Mouse (Mus musculus): ENCODE data around the gene Calr4.
A peak's percentile ranks its signal among the peaks of the same experiment; 100 is the strongest.

Calr4 gene

GRCm38 (mm10) chr4:109234185-109234584 is at the start of gene Calr4:
TSS of gene Calr4 (plus strand) at chr4:109234485.
- DNase-seq = no peak

DNA sequence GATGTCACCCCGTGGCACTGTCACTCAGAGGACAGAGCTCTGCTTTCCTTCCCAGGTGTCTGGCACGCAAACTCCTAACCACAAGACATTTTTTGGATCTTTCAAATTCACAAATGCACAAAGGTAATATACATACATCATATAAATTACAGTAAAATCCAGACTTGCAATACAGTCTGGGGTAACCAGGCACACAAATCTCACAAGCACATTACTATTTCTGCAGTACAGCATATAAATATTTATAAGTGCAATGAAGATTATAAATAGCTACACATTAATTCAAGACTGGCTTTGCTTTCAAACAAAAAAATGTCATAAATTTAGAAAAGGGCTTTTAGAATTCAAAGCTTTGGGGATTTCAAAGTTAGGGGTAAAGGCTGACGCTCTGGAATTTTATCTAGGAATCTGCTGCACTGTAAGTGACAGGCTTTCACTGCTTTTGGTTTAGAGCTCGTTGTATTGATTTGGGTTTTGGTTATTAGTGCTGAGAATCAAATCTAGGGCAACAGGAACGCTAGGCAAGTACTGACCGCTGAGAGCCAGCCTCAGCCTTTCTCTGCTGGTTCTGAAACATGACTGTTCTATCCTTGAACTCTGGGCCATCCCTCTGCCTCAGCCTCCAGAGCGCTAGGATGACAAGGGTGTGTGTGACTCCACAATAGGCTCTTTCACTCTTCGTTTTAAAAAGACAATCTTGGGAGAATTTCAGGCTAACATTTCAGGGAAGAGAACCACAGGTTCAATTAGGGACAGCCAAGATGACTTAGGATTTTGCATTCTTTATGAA is 48.5 kb upstream of the Calr4 start:
- no peak for DNase-seq

DNA sequence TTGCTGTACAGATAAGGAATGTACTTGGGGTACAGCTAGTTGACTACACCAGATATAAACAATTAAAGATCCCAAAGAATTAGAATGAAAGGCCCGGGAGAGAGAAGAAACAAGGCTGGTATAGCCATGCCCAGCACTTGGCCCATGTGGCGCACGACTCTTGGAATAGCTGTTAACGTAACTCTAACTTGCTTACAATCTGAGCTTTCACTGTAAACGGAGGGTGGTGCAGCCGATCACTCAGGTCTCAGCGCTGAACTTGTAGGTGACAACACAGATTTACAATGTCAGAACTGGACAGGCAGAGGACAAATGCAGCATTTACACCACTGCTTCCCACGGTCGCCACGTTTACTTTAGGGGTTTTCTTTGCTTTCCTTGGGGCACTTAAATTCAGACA is 42.7 kb upstream of the Calr4 start:
- no peak for DNase-seq

DNA sequence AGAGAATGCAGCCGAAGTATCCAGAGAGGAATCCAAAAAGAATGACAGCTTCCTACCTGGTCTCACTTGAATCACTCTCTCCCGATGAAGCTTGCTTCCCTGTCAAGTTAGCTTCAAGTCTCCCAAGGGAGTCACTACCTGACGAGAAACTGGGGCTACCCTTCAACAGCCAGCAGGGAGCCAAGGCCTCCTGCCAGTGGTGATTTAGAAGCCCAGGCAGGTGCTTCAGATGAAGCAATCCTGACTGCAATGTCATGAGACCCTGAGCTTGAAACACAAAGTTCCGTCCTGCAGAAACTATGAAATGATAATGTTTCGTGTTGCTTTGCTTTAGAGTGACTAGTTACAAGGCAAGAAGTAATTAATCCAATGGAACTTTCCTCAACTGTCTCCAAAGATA is 40.4 kb upstream of the Calr4 start:
- no peak for DNase-seq

DNA sequence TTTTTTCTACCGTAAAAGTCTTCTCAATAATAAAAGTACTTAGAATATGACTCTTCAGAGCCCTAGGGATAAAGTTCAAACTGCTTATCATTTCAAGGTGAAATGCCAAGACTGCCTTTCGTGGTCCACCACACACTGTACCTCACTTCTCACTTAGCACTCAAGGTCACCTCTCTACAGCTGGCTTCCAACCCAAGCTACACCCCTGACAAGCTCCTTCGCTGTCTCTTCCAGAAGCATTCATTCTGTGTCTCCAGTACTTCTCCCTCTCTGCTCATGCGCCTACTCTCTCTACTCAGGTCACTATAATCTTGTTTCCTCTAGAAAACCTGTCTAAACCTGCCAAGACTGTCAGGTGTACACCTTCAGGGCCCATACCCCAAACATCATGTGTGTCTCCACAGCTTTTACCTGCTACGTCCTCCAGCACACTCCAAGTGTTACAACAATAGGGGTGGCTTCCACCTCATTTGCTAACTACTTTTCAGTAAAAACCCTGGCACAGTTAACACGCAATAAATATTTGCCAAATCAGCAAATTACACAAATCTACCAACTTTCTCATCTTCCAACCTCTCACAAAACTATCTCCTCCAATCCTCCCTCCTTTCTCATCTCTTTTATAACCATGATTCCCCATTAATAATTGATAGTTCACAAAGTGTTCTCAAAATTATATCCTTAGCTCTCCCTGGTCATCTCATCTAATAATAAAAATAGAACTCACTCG is 38.2 kb upstream of the Calr4 start:
- DNase-seq = no peak

DNA sequence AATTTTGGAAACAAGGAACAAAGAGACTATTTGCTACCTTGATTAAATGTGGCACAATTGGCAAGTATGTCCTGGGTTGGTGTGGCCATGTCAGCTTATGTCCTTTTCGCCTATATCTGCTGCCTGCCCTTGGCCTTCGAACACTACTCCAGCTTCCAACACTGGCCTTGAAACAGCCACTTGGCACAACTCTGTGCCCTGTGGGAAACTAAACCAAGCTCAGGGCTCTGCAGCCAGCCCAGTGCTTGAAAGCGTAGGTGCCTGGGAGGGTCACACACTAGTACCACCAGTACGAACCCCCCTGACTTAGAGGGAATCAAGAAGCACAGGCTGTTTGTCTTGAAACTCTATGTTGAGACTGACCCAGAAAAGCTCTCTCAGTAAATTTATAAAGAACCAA is 35.2 kb upstream of the Calr4 start:
- DNase-seq = no peak

DNA sequence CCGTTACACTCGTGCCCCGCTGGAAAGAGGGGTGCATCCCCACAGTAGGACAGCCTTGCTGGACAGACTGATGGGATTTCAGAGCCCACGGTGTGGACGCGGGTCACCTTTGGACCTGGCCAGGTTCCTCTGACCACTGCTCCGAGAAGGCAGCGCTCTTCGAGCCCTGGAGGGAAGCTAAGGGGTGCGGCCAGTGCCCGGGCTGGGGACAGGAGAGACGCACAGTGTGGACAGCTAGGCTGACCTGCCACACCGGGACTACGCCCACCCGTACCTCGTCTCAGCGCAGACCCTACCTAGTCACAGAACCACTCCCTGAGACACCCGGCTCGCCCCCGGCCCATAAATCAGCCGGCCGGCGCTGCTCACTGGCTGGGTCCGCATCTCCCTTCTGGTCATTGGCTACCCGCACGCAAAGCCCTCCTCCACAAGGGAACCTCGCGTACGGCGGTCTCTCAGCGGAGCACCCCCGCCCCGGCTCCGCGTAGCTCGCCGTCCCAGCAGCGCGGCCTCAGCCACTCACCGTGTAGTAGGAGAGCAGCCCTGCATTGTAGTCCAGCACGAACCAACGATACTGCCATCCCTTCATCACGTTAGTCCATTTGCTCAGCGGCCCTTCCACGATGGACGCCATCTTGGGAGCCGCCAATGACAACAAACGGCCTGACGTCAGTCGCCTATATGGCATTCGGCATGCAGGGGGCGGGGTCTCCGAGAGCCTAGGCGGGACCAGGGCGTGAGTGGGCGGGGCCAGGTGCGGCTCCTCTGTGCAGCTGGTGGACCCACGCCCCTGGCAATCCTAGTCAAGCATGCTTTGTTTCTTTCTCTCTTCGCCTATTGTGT is 32.5 kb upstream of the Calr4 start, which contains the start of gene Osbpl9:
Osbpl9 (minus strand) TSS at position 691 of the 843 bp plus-strand sequence.
- peak; percentile 99 for DNase-seq

DNA sequence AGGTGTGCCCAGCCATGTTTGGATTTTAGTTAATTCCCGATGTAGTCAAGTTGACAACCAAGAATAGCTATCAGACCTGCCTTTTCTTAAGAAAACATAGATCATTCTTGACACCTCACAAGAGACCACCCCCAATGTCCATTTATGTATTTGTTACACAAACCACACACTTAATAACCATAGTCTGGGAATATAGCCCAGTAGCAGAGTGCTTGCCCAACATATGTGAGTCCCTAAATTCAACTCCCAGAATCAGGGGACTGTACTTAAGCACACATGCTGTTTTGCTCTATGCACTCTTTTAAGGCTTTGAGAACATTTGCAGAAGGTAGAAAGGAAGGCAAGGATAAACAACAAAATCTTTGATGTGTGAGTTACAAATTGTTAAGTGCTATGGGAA is 30.4 kb upstream of the Calr4 start:
- no peak for DNase-seq

- peak; percentile 24 for DNase-seq
These were observed 29.9 kb upstream of the Calr4 start for GRCm38 (mm10) chr4:109204416-109204815.

DNA sequence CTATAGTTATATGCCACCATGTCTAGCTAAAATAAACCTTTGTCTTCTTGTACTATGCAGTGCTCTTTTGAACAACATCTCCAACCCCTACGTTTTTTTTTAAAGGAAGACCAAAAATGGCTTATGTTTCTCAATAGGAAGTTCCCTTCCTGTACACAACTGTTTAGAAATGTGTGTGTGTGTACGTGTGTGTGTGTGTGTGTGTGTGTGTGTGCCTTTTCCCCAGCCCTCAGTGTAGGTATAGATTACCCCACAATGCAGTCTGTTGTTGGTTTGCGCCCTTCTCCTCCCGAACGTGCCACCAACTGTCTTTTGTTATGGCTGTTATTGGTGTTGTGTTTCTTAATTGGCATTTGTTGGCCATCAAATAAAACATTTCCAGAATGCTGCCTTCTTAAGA is 26.8 kb upstream of the Calr4 start:
- no peak for DNase-seq

DNA sequence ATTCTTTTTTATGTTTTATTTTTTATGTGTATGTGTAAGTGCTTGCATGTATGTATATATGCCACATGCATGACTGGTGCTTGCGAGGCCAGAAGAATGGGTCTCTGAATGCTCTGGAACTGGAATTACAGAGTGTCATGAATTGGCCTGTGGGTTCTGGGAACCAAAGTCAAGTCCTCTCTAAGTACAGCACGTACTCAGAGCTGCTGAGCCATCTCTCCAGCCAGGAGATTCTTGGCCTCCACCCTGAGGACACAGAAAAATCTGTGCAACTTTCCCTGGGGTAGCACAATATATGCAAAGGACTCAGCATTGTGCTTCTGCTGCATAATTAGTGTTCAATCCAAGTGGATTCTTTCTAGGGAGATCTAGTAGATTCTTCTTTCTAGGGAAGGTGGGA is 24.0 kb upstream of the Calr4 start:
- no peak for DNase-seq

DNA sequence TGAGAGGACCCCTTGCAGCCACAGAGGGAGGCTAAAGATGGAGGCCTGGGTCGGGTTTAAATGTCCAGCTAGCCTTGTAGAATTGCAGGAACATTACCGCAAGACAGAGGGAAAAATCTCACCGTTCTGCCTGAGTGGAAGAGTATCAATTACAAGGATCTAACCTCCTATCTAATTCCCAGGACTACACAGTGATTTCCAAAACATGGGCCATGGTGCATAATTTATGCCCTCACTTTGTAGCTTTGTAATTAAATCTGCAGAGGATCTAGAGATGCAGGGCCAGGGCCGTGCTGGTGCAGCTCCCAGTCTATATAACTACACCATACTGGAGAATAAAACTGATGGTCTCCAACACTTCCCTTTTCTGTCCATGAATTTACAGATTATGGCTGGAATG is 23.4 kb upstream of the Calr4 start:
- no peak for DNase-seq

GRCm38 (mm10) chr4:109213986-109214385 is 20.3 kb upstream of the Calr4 start:
- DNase-seq = no peak

GRCm38 (mm10) chr4:109218008-109218407 is 16.3 kb upstream of the Calr4 start:
- DNase-seq = no peak

DNA sequence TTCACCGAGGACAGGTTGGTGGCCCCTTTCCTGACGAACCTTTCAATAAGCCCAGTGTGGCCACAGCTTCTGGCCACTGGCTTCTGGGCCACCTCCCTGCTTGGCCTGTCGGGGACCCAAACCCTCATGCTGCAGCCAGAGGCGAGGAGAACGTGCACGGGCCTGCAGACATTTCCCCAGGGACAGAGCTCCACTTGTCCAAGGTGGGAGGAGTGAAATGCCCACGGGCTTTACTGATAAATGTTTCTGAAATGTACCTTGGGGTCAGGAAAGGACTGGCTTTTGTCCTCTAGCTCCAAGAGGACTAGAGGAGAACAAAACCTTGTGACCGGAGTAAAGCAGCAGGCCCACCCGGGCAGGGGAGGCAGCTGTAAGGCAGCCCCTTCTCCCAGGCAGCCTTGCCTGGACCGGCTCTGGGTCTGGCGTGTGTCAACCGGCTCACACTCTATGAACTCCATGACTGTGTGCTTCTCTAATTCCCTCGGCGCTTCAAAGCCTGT is 13.8 kb upstream of the Calr4 start:
- DNase-seq = no peak

- DNase-seq = no peak
These were observed 12.3 kb upstream of the Calr4 start for GRCm38 (mm10) chr4:109222001-109222400.

GRCm38 (mm10) chr4:109224762-109225552 is 9.3 kb upstream of the Calr4 start:
- DNase-seq = peak; percentile 27

- DNase-seq = no peak
These were observed 8.7 kb upstream of the Calr4 start for GRCm38 (mm10) chr4:109225606-109226005.

DNA sequence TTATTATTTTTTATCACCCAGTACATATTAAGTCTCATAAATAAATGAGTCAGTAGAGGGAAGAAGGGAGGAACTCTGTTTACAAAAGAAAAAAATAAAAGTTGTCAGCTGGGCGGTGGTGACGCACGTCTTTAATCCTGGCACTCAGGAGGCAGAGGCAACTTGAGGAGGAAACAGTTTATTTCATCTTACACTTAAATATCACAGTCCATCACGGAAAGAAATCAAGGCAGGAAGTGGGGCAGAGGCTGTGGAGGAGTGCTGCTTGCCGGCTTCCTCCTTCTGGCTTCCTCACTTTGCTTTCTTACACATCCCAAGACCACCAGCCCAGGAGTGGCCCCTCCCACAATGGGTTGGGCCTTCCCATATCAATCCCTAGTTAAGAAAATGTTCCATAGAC is 8.2 kb upstream of the Calr4 start:
- no peak for DNase-seq

GRCm38 (mm10) chr4:109229766-109230279 is 4.5 kb upstream of the Calr4 start:
- DNase-seq = no peak

DNA sequence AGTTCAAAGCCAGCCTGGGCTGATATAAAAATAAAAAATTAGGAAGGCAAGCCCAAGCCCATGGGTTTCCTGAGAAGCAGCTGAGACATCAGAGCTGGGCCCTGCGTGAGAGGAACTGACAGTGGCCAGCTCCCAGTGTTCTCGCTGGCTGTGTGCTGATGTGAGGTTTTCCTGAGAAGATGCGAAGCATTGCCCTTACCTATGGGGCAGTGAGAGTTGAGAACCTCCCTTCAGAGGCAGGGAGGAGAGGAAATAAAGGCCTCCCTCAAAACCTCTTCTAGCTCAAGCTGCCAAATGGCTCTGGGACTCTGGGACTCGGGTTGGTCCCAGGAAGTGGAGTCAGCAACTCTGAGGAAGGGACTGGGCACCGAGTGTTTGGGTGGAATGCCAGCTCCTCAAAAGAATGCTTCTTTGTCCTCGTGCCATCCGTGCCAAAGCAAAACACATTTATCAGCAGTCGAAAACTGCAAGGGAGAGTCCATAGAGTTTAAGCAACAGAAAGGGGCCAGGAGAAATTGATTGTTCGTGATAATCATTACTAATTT is 593 bp downstream of the Calr4 start:
- no peak for DNase-seq
